Mouse (Mus musculus) testis, adult 2 months (tissue): Measurements from ENCODE around the gene Plppr3.

Source experiments
- CTCF ChIP-seq: fragments of 200-500 bp; IDR thresholded peaks from 2 replicates; pipeline ENCODE4 v1.5.1; 2012; ENCODE audit warnings: low read depth, mild to moderate bottlenecking, inconsistent platforms, low read length, moderate library complexity; ENCODE audit not compliant: control insufficient read depth, insufficient read depth, insufficient replicate concordance
- POLR2A ChIP-seq: fragments of 200-500 bp; IDR thresholded peaks from 2 replicates; pipeline ENCODE4 v1.6.1; 2012; ENCODE audit warnings: low read depth, mild to moderate bottlenecking, inconsistent platforms, low read length, moderate library complexity; ENCODE audit not compliant: control insufficient read depth

GRCm38 (mm10) chr10:79862925-79863324 lies 11.5 kb downstream of the Plppr3 start:
- TF ChIP-seq CTCF, result no peak
- TF ChIP-seq POLR2A, result no peak
